Mouse (Mus musculus) liver, postnatal 0 days (tissue): ENCODE measurements at regions not wholly inside any gene's neighbourhood (a gene's known extent, or its start where the extent isn't known, plus 50 kb on each side); places are given as distances from the start of the nearest gene placed in this dataset.

Experiments used
- ATAC-seq: fragments of 200-750 bp; cut with Nextera tagmentation; 2 replicates; pipeline ENCODE4 v1.8.0; 2017; ENCODE audit warnings: mild to moderate bottlenecking, moderate library complexity
- DNase-seq: peaks from one replicate; pipeline ENCODE4 v3.0.0-alpha.2; 2016
- H3K27ac ChIP-seq: fragments of 300-500 bp; sonication (generic); 2 replicates; pipeline ENCODE4 v1.5.1; 2014; ENCODE audit warnings: antibody characterized with exemption, moderate library complexity, mild to moderate bottlenecking, low read depth
- H3K27me3 ChIP-seq: fragments of 300-500 bp; sonication (generic); 2 replicates; pipeline ENCODE4 v1.6.1; 2014; ENCODE audit warnings: low read length, control low read depth, mixed read lengths; ENCODE audit not compliant: insufficient read depth
- H3K36me3 ChIP-seq: fragments of 300-500 bp; sonication (generic); replicated peaks from 2 replicates; pipeline ENCODE4 v1.6.1; 2014; ENCODE audit warnings: mild to moderate bottlenecking, control low read depth, low read length, moderate library complexity, mixed read lengths; ENCODE audit not compliant: insufficient read depth
- H3K4me1 ChIP-seq: fragments of 300-500 bp; sonication (generic); 2 replicates; pipeline ENCODE4 v1.6.1; 2014; ENCODE audit warnings: antibody characterized with exemption, mild to moderate bottlenecking, control low read depth; ENCODE audit not compliant: insufficient read depth
- H3K4me2 ChIP-seq: fragments of 300-500 bp; sonication (generic); 2 replicates; pipeline ENCODE4 v1.6.1; 2014; ENCODE audit warnings: low read depth, mild to moderate bottlenecking, low read length, moderate library complexity, mixed read lengths
- H3K4me3 ChIP-seq: fragments of 300-500 bp; sonication (generic); 2 replicates; pipeline ENCODE4 v1.5.1; 2014; ENCODE audit warnings: low read depth, low read length
- H3K9ac ChIP-seq: fragments of 300-500 bp; sonication (generic); replicated peaks from 2 replicates; pipeline ENCODE4 v1.6.1; 2014; ENCODE audit warnings: mild to moderate bottlenecking, moderate library complexity
- H3K9me3 ChIP-seq: fragments of 300-500 bp; sonication (generic); 2 replicates; pipeline ENCODE4 v1.6.1; 2016; ENCODE audit warnings: mild to moderate bottlenecking, control low read depth, low read length, mixed read lengths
- CTCF ChIP-seq: sonication (generic); IDR thresholded peaks from 2 replicates; pipeline ENCODE4 v1.5.1; 2016; ENCODE audit warnings: antibody characterized with exemption, low read depth
- EP300 ChIP-seq: IDR thresholded peaks from 2 replicates; pipeline ENCODE4 v1.6.1; 2016; ENCODE audit warnings: antibody characterized with exemption, low read depth, mild to moderate bottlenecking
- WGBS: fragments of 180-500 bp; shearing (Covaris S2); extraction: QIAGEN DNeasy Blood & Tissue Kit; methylation state at CpG from one replicate; pipeline ENCODE4 v1.1.7; 2014; ENCODE audit not compliant: insufficient replicate concordance; 5-methylcytosine and 5-hydroxymethylcytosine counted together

DNA sequence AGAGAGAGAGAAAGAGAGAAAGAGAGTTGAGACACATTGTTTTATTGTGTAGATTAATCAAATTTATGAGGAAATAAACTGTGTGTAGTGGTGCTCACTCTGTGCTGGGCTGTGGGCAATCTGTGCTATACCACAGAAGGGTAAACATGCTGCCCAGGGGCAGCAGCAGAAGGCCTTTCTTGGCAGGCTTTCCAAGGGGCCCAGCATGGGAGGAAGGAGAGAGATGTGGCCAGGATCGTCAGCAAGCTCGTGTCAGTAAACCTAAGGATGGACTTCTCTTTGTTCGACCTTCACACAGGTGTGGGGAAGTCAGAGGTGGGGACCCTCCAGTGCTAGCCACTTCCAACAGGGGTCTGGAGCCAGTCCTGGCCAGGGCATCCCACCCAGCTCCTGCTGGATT, 271.4 kb upstream of the Rnaseh2b start:
- Histone ChIP-seq H3K27me3 (no peaks in the 10 kb centered on the region), H3K27ac (no peak overlapping the region), H3K36me3 (no peaks in the 10 kb centered on the region), H3K9me3 (no peaks in the 10 kb centered on the region), H3K4me3 (no peak overlapping the region), H3K4me1 (no peaks in the 10 kb centered on the region), H3K4me2 (no peak overlapping the region), H3K9ac (no peak overlapping the region)
- DNase-seq (no peak), ATAC-seq (no peak)
- WGBS = 76% methylated on average over 3 of the region's 3 CpGs
- TF ChIP-seq EP300 (no peak), CTCF (no peak)

DNA sequence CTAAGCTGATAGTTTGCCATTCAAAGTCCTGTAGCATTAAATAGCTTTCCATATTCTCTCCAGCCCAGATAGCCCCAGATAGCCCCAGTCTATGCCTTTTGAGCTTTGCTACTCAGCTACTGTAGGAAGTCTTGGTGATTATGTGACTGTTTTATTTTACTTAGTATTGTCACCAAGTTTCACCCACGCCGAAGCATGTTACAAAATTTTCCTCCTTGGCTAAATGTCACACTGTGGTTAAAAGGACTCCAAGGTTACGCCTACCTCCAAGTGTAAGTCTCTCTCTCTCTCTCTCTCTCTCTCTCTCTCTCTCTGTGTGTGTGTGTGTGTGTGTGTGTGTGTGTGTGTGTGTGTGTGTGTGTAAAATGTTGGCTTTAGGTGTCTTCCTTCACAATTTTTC, 270.2 kb upstream of the Rnaseh2b start:
- WGBS = 75% methylated on average over 3 of the region's 3 CpGs

DNA sequence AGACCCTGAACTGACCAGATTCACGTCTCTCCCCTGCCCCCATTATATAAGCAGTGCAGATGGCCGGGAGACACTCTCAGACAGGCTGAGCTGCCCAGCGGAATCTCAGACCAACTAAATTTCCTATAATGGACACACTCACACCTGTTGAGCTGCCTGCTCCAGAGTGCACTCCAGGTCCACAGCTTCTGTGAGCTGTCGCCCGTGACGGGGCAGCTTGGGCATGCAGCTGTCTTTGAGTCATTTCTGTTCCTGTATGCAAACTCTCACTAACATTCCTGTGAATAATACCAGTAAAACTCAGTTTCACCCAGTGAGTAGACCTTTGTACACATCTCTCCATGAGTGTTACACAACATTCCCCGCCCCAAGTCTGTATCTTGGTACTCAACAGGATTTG, 269.4 kb upstream of the Rnaseh2b start:
- no peaks in the 10 kb centered on the region for H3K9me3 ChIP-seq
- TF ChIP-seq CTCF (no peak), EP300 (no peak)
- no peak overlapping the region for H3K4me2 ChIP-seq
- H3K36me3 ChIP-seq = no peaks in the 10 kb centered on the region
- H3K4me3 ChIP-seq = no peak overlapping the region
- H3K9ac ChIP-seq = no peak overlapping the region
- ATAC-seq = no peak
- 71% methylated on average over 7 of the region's 7 CpGs for WGBS
- H3K27ac ChIP-seq = no peak overlapping the region
- no peaks in the 10 kb centered on the region for H3K4me1 ChIP-seq
- no peak for DNase-seq
- no peaks in the 10 kb centered on the region for H3K27me3 ChIP-seq

More for the DNA sequence above, 270.2 kb upstream of the Rnaseh2b start:
- Histone ChIP-seq H3K9me3 (no peaks in the 10 kb centered on the region), H3K9ac (no peak overlapping the region), H3K4me1 (no peaks in the 10 kb centered on the region), H3K36me3 (no peaks in the 10 kb centered on the region), H3K4me3 (no peak overlapping the region), H3K27me3 (no peaks in the 10 kb centered on the region), H3K27ac (no peak overlapping the region), H3K4me2 (no peak overlapping the region)
- DNase-seq = no peak
- TF ChIP-seq CTCF (no peak), EP300 (no peak)
- no peak for ATAC-seq

DNA sequence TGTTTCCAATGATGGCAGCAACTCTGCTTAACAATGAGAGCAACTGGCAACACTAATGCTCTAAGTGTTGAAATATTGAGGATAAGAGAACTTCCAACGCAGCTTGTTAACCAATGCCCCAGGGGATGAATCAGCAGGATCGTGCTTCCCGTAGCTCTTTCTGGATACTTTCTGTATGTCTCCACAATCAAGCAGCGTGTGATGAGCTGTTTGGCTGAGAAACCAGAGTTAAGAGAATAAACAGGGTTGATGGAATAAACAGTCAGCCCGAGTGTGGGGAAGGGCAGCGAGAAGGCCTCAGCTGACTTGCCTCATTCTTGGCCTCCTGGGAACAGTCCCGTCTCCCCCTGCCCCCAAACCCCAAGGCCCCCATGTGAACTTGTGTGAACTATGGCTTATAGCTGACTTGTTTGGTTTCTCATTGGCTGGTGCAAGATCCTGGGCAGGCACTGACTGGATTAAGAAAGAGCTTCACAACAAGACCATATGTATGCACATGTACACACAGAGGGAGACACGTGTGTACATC, 264.6 kb upstream of the Rnaseh2b start:
- H3K27me3 ChIP-seq = no peaks in the 10 kb centered on the region
- TF ChIP-seq CTCF = no peak
- H3K4me1 ChIP-seq = no peaks in the 10 kb centered on the region
- WGBS = 67% methylated on average over 8 of the region's 8 CpGs
- H3K4me2 ChIP-seq = no peak overlapping the region
- no peaks in the 10 kb centered on the region for H3K36me3 ChIP-seq
- H3K9ac ChIP-seq = no peak overlapping the region
- no peak overlapping the region for H3K4me3 ChIP-seq
- DNase-seq (no peak), ATAC-seq (peak; percentile 33; the same call in 1 of the 2 replicates)
- H3K27ac ChIP-seq = no peak overlapping the region
- H3K9me3 ChIP-seq = no peaks in the 10 kb centered on the region

DNA sequence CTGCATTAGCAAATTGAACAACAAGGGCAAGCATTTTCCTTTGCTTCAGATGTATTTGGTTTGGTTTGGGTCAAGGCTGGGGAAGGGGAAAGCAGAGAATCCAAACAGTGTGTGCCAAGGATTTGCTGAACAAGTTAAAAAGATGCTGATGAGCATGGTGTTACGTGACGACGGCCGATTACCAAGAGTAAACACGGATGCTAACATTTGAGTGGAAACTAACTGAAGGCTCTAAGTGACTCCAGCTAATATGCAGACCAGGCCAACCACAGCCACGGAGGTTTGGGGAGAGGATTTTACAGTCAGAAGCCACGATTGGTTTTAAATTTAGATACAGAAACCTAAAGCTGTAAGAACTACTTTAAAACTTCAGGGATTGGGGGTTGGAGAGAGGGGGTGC, 262.3 kb upstream of the Rnaseh2b start:
- ATAC-seq (no peak), DNase-seq (no peak)
- H3K9ac ChIP-seq = no peak overlapping the region
- H3K36me3 ChIP-seq = no peaks in the 10 kb centered on the region
- H3K9me3 ChIP-seq = no peaks in the 10 kb centered on the region
- WGBS = 62% methylated on average over 7 of the region's 7 CpGs
- no peak overlapping the region for H3K27ac ChIP-seq
- H3K4me3 ChIP-seq = no peak overlapping the region
- H3K4me2 ChIP-seq = no peak overlapping the region
- no peaks in the 10 kb centered on the region for H3K27me3 ChIP-seq
- TF ChIP-seq CTCF (no peak), EP300 (no peak)
- no peaks in the 10 kb centered on the region for H3K4me1 ChIP-seq

DNA sequence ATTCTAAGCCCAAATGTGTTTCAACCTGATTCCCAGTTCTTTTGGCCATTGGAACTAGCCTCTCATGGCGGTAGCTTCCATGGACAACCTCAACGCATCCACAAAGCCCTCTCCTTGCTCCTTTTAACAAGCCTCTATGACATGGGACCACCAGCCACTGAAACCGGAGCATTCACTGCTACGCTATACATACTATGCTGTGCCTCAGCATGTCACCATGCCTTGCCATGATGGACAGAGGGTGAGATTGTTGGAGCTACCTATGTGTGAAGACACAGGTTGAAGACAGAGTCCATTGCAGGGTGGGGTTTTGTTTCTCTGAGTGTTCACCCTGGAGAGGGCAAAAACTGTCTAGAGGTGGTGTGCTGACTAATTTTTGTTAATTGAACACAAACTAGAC, 258.7 kb upstream of the Rnaseh2b start:
- no peak overlapping the region for H3K9ac ChIP-seq
- 81% methylated on average over 4 of the region's 4 CpGs for WGBS
- no peaks in the 10 kb centered on the region for H3K9me3 ChIP-seq
- DNase-seq = no peak
- H3K4me3 ChIP-seq = no peak overlapping the region
- H3K27me3 ChIP-seq = no peaks in the 10 kb centered on the region
- no peak for ATAC-seq
- H3K4me1 ChIP-seq = no peaks in the 10 kb centered on the region
- no peak overlapping the region for H3K27ac ChIP-seq
- no peak overlapping the region for H3K4me2 ChIP-seq
- no peaks in the 10 kb centered on the region for H3K36me3 ChIP-seq
- no peak for TF ChIP-seq CTCF
- no peak for TF ChIP-seq EP300

DNA sequence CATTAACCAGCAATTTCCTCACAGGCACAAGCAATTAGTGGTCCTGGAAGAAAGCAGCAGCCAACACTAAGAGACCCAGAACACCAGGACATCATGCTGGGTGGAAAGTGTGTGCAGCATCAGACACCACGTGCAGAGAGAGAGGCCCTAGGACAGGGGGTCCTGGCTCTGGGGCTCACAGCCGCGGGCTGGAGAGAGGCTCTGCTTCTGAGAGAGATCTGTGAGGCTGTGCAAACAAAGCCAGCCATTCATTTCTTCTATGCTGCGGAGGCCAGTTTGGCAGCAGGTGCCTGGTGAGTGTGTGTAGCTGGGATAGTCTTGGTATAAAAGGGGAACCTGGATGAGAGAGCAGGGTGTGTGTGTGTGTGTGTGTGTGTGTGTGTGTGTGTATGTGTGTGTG, 257.7 kb upstream of the Rnaseh2b start:
- Histone ChIP-seq H3K4me1 (no peaks in the 10 kb centered on the region), H3K27me3 (no peaks in the 10 kb centered on the region), H3K27ac (no peak overlapping the region), H3K36me3 (no peaks in the 10 kb centered on the region), H3K9ac (no peak overlapping the region), H3K4me3 (no peak overlapping the region), H3K9me3 (no peaks in the 10 kb centered on the region), H3K4me2 (no peak overlapping the region)
- DNase-seq (no peak), ATAC-seq (no peak)
- no peak for TF ChIP-seq CTCF
- no peak for TF ChIP-seq EP300
- WGBS = 50% methylated on average over 4 of the region's 4 CpGs
